Mouse (Mus musculus) stomach, adult 2 months (tissue): Measurements from ENCODE around the gene Nutm2. TPM values are rescaled to one million over a fixed set of nuclear protein-coding genes. Genes with fewer than 3 reads are reported as not detected.

Experiments
- polyA plus RNA-seq: library from polyadenylated mRNA; depleted of rRNA; stranded (reverse); fragments of >200 nt; gene quantifications from 2 replicates; pipeline ENCODE4 v1.2.3, GENCODE M21; 2012; rRNA removed

Nutm2 gene
- not detected in 2 replicates for polyA plus RNA-seq

DNA sequence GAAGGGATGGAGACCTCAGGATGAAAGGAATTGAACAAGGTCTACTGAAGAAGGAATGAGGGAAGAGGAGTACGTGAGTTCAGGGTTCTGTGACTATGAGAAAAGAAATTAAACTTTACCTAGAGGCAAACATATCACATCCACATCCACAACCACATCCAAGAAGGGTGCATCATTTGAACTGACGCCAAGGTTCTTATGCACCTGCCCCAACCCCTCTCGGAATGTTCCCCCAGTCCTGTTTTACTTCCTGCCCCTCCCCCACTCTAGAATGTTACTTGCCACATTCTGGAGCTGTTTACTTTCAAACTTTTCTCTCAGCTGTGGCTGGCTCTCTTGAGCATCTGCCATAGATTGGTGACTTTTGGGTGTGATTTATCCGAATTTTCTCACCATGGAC is at the start of gene Nutm2:
TSS of gene Nutm2 (plus strand) at position 301 of the 400 bp plus-strand sequence.

DNA sequence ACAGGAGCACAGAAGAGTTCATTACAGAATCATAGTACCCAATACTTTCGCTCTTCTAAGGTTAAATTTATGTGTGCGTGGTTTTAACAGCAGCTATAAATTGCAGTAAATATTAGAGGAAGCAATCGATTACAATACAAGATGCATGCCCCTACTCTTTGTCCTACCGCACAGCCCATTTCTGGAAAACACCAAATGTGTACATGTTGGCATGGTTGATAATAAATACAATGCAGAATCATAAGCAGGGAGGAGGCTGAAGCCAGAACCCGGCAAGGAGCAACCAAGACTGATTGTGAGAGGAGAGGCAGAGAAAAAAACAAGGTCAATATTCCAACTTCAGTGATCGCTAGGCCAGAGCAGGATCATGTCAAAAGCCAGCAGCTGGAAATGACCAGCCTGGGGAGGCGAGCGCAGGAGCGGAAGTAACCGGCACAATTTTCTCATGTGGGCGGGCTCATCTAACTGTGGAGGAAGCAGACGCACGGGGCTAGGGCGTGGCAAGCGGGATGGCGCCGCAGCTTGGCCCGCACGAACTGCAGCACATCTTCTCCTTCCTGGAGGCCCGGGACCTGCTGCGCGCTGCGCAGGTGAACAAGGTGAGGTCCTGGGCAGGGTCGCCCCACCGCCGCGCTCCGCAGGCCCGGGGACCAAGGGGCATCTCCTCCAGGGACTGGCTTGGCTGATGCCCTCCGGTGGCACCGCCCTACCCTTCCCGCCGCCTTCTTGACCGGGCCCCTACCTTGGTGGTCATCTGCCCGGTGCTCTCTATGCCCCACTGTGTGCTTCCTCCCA is 49.5 kb upstream of the Nutm2 start, which contains the start of gene Fbxw17:
TSS of gene Fbxw17 (plus strand) at position 476 of the 795 bp plus-strand sequence.

DNA sequence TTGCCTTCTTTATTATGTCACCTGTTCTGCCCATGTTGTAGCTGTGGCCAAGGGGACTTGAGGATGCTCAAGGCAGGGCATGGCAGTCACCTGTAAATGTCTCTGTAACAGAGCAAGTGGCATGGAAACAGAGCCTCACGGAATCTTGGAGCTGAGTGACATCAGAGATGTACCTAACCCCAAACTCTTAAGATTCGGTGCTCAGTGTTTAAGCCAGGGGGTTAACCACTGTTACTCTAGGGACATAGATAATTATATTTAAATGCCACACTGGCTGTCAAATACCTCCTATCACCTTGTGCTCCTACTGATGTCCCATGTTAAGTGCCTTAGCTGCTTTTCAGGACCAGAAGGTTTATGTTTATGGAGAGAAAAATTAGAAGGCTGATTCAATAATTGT is 23.3 kb upstream of the Nutm2 start, which contains the start of gene Gm47429:
TSS of gene Gm47429 (minus strand) at position 101 of the 400 bp plus-strand sequence.

Other genes starting within 250 kb of the Nutm2 start
- not detected in 2 replicates for gene Gm906, start 217.0 kb upstream of the Nutm2 start, polyA plus RNA-seq
- gene Fbxw17, start 49.4 kb upstream of the Nutm2 start, polyA plus RNA-seq: 11.7 and 12.8 TPM in 2 replicates
- not detected in 2 replicates for gene Gm47429, start 23.4 kb upstream of the Nutm2 start, polyA plus RNA-seq
- gene Gm904, start 175.9 kb downstream of the Nutm2 start, polyA plus RNA-seq: not detected in 2 replicates
- gene Gm8765, start 231.0 kb downstream of the Nutm2 start, polyA plus RNA-seq: not detected in 2 replicates